Mouse (Mus musculus): ENCODE results near the gene Tgfbr3. TPM values are rescaled to one million over a fixed set of nuclear protein-coding genes. Genes with fewer than 3 reads are reported as not detected.

The Tgfbr3 gene
- polyA plus RNA-seq, 1 experiment from 2014 or later = 10.5 TPM

- H3K9ac ChIP-seq (replicated peaks; ENCODE audit: low read length) = no peak overlapping the region
- H3K9me3 ChIP-seq (replicated peaks; ENCODE audit: control insufficient read depth, low read length) = no peaks in the 10 kb centered on the region
- DNase-seq (ENCODE audit: low spot score) (peak; percentile 83), ATAC-seq (replicated peaks; ENCODE audit: insufficient number of reproducible peaks, low FRiP score, low TSS enrichment, low read depth) (peak; percentile 85)
- H3K4me1 ChIP-seq (ENCODE audit: control insufficient read depth, insufficient read depth, low read length) = peaks cover 16% of the 10 kb centered on the region
- H3K27ac ChIP-seq (replicated peaks; ENCODE audit: low read depth, low read length) = peak overlapping the region; percentile 76
- no peaks in the 10 kb centered on the region for H3K36me3 ChIP-seq (replicated peaks; ENCODE audit: control insufficient read depth, insufficient read depth, low read depth, low read length)
- no peaks in the 10 kb centered on the region for H3K27me3 ChIP-seq (ENCODE audit: control insufficient read depth, insufficient read depth, low read length)
- no peak overlapping the region for H3K4me2 ChIP-seq (ENCODE audit: low read depth, low read length)
- no peak overlapping the region for H3K4me3 ChIP-seq (ENCODE audit: low read depth, low read length)
- 10% methylated on average over 7 of the region's 7 CpGs for WGBS
Measured at GRCm38 (mm10) chr5:107110880-107111520, 178.4 kb downstream of the Tgfbr3 start.

- DNase-seq (ENCODE audit: low spot score) (peak; percentile 73), ATAC-seq (replicated peaks; ENCODE audit: insufficient number of reproducible peaks, low FRiP score, low TSS enrichment, low read depth) (peak; percentile 60)
- H3K36me3 ChIP-seq (replicated peaks; ENCODE audit: control insufficient read depth, insufficient read depth, low read depth, low read length) = no peaks in the 10 kb centered on the region
- H3K4me2 ChIP-seq (ENCODE audit: low read depth, low read length) = no peak overlapping the region
- no peaks in the 10 kb centered on the region for H3K9me3 ChIP-seq (replicated peaks; ENCODE audit: control insufficient read depth, low read length)
- WGBS = 43% methylated on average over 13 of the region's 13 CpGs
- no peaks in the 10 kb centered on the region for H3K27me3 ChIP-seq (ENCODE audit: control insufficient read depth, insufficient read depth, low read length)
- no peak overlapping the region for H3K4me3 ChIP-seq (ENCODE audit: low read depth, low read length)
- no peak overlapping the region for H3K9ac ChIP-seq (replicated peaks; ENCODE audit: low read length)
- H3K4me1 ChIP-seq (ENCODE audit: control insufficient read depth, insufficient read depth, low read length) = peaks cover 16% of the 10 kb centered on the region
- peak overlapping the region; percentile 76 for H3K27ac ChIP-seq (replicated peaks; ENCODE audit: low read depth, low read length)
Measured at GRCm38 (mm10) chr5:107110089-107110879, 179.1 kb downstream of the Tgfbr3 start.

- Histone ChIP-seq H3K9me3 (replicated peaks; ENCODE audit: control insufficient read depth, low read length) (no peaks in the 10 kb centered on the region), H3K27me3 (ENCODE audit: control insufficient read depth, insufficient read depth, low read length) (no peaks in the 10 kb centered on the region), H3K4me2 (ENCODE audit: low read depth, low read length) (no peak overlapping the region), H3K36me3 (replicated peaks; ENCODE audit: control insufficient read depth, insufficient read depth, low read depth, low read length) (no peaks in the 10 kb centered on the region), H3K27ac (replicated peaks; ENCODE audit: low read depth, low read length) (peak overlapping the region; percentile 35; the same call in 1 of the 2 replicates), H3K4me1 (ENCODE audit: control insufficient read depth, insufficient read depth, low read length) (peaks cover 16% of the 10 kb centered on the region), H3K4me3 (ENCODE audit: low read depth, low read length) (no peak overlapping the region), H3K9ac (replicated peaks; ENCODE audit: low read length) (no peak overlapping the region)
- ATAC-seq (replicated peaks; ENCODE audit: insufficient number of reproducible peaks, low FRiP score, low TSS enrichment, low read depth) = no peak
- WGBS = 61% methylated on average over 15 of the region's 15 CpGs
- no peak for DNase-seq (ENCODE audit: low spot score)
Measured at GRCm38 (mm10) chr5:107109416-107109815, 180.0 kb downstream of the Tgfbr3 start.

GRCm38 (mm10) chr5:107106793-107107192, 182.6 kb downstream of the Tgfbr3 start:
- 76% methylated on average over 12 of the region's 12 CpGs for WGBS
- Histone ChIP-seq H3K9me3 (replicated peaks; ENCODE audit: control insufficient read depth, low read length) (no peaks in the 10 kb centered on the region), H3K9ac (replicated peaks; ENCODE audit: low read length) (no peak overlapping the region), H3K27ac (replicated peaks; ENCODE audit: low read depth, low read length) (no peak overlapping the region), H3K4me3 (ENCODE audit: low read depth, low read length) (no peak overlapping the region), H3K4me1 (ENCODE audit: control insufficient read depth, insufficient read depth, low read length) (peaks cover 16% of the 10 kb centered on the region), H3K36me3 (replicated peaks; ENCODE audit: control insufficient read depth, insufficient read depth, low read depth, low read length) (no peaks in the 10 kb centered on the region), H3K27me3 (ENCODE audit: control insufficient read depth, insufficient read depth, low read length) (no peaks in the 10 kb centered on the region), H3K4me2 (ENCODE audit: low read depth, low read length) (no peak overlapping the region)
- DNase-seq (ENCODE audit: low spot score) = no peak
- no peak for ATAC-seq (replicated peaks; ENCODE audit: insufficient number of reproducible peaks, low FRiP score, low TSS enrichment, low read depth)

GRCm38 (mm10) chr5:107106139-107106538, 183.3 kb downstream of the Tgfbr3 start:
- 81% methylated on average over 2 of the region's 2 CpGs for WGBS
- peaks cover 17% of the 10 kb centered on the region for H3K4me1 ChIP-seq (ENCODE audit: control insufficient read depth, insufficient read depth, low read length)
- H3K36me3 ChIP-seq (replicated peaks; ENCODE audit: control insufficient read depth, insufficient read depth, low read depth, low read length) = no peaks in the 10 kb centered on the region
- H3K27me3 ChIP-seq (ENCODE audit: control insufficient read depth, insufficient read depth, low read length) = no peaks in the 10 kb centered on the region
- H3K4me3 ChIP-seq (ENCODE audit: low read depth, low read length) = no peak overlapping the region
- ATAC-seq (replicated peaks; ENCODE audit: insufficient number of reproducible peaks, low FRiP score, low TSS enrichment, low read depth) = no peak
- no peak overlapping the region for H3K9ac ChIP-seq (replicated peaks; ENCODE audit: low read length)
- no peaks in the 10 kb centered on the region for H3K9me3 ChIP-seq (replicated peaks; ENCODE audit: control insufficient read depth, low read length)
- no peak overlapping the region for H3K27ac ChIP-seq (replicated peaks; ENCODE audit: low read depth, low read length)
- DNase-seq (ENCODE audit: low spot score) = no peak
- H3K4me2 ChIP-seq (ENCODE audit: low read depth, low read length) = no peak overlapping the region

- ATAC-seq (replicated peaks; ENCODE audit: insufficient number of reproducible peaks, low FRiP score, low TSS enrichment, low read depth) (no peak), DNase-seq (ENCODE audit: low spot score) (no peak)
- WGBS = 82% methylated on average over 2 of the region's 2 CpGs
- H3K4me1 ChIP-seq (ENCODE audit: control insufficient read depth, insufficient read depth, low read length) = peaks cover 2% of the 10 kb centered on the region
- no peak overlapping the region for H3K27ac ChIP-seq (replicated peaks; ENCODE audit: low read depth, low read length)
- H3K9me3 ChIP-seq (replicated peaks; ENCODE audit: control insufficient read depth, low read length) = no peaks in the 10 kb centered on the region
- H3K4me3 ChIP-seq (ENCODE audit: low read depth, low read length) = no peak overlapping the region
- no peaks in the 10 kb centered on the region for H3K27me3 ChIP-seq (ENCODE audit: control insufficient read depth, insufficient read depth, low read length)
- no peak overlapping the region for H3K9ac ChIP-seq (replicated peaks; ENCODE audit: low read length)
- no peaks in the 10 kb centered on the region for H3K36me3 ChIP-seq (replicated peaks; ENCODE audit: control insufficient read depth, insufficient read depth, low read depth, low read length)
- no peak overlapping the region for H3K4me2 ChIP-seq (ENCODE audit: low read depth, low read length)
Measured at GRCm38 (mm10) chr5:107103591-107103990, 185.8 kb downstream of the Tgfbr3 start.

GRCm38 (mm10) chr5:107102916-107103315, 186.5 kb downstream of the Tgfbr3 start:
- Histone ChIP-seq H3K4me3 (ENCODE audit: low read depth, low read length) (no peak overlapping the region), H3K4me2 (ENCODE audit: low read depth, low read length) (no peak overlapping the region), H3K4me1 (ENCODE audit: control insufficient read depth, insufficient read depth, low read length) (peaks cover 2% of the 10 kb centered on the region), H3K9ac (replicated peaks; ENCODE audit: low read length) (no peak overlapping the region), H3K9me3 (replicated peaks; ENCODE audit: control insufficient read depth, low read length) (no peaks in the 10 kb centered on the region), H3K27me3 (ENCODE audit: control insufficient read depth, insufficient read depth, low read length) (no peaks in the 10 kb centered on the region), H3K27ac (replicated peaks; ENCODE audit: low read depth, low read length) (no peak overlapping the region), H3K36me3 (replicated peaks; ENCODE audit: control insufficient read depth, insufficient read depth, low read depth, low read length) (no peaks in the 10 kb centered on the region)
- no peak for ATAC-seq (replicated peaks; ENCODE audit: insufficient number of reproducible peaks, low FRiP score, low TSS enrichment, low read depth)
- 52% methylated on average over 4 of the region's 4 CpGs for WGBS
- no peak for DNase-seq (ENCODE audit: low spot score)

- H3K9ac ChIP-seq (replicated peaks; ENCODE audit: low read length) = no peak overlapping the region
Measured at GRCm38 (mm10) chr5:107101684-107102083, 187.7 kb downstream of the Tgfbr3 start.

More at GRCm38 (mm10) chr5:107101684-107102083, 187.7 kb downstream of the Tgfbr3 start:
- H3K4me2 ChIP-seq (ENCODE audit: low read depth, low read length) = no peak overlapping the region
- no peak overlapping the region for H3K27ac ChIP-seq (replicated peaks; ENCODE audit: low read depth, low read length)
- H3K27me3 ChIP-seq (ENCODE audit: control insufficient read depth, insufficient read depth, low read length) = no peaks in the 10 kb centered on the region
- no peak for DNase-seq (ENCODE audit: low spot score)
- no peaks in the 10 kb centered on the region for H3K9me3 ChIP-seq (replicated peaks; ENCODE audit: control insufficient read depth, low read length)
- no peak overlapping the region for H3K4me3 ChIP-seq (ENCODE audit: low read depth, low read length)
- no peak for ATAC-seq (replicated peaks; ENCODE audit: insufficient number of reproducible peaks, low FRiP score, low TSS enrichment, low read depth)
- H3K36me3 ChIP-seq (replicated peaks; ENCODE audit: control insufficient read depth, insufficient read depth, low read depth, low read length) = no peaks in the 10 kb centered on the region
- 65% methylated on average over 4 of the region's 4 CpGs for WGBS
- H3K4me1 ChIP-seq (ENCODE audit: control insufficient read depth, insufficient read depth, low read length) = peaks cover 2% of the 10 kb centered on the region

All from embryonic facial prominence, embryonic 11.5 days (tissue).